ENCODE assay signal across 8 mouse cellular contexts in the genomic region with DNA sequence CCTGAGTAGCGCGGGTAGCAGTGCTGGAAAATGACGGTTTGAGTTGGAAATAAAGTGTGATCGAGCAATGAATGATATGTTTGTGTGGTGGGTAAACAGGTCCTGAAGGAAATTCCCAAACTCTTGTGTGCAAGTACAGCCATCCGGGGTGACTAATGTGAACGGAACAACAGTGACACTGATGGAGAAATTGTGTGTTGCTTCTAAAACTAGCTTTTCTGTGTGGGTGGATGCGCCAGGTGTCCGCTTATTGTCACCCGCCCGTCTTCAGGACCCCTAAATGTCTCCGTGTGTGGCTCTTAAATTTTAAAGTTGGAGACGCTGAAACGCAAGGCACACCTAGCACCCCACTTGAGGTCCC. TPM values are rescaled to one million over a fixed set of nuclear protein-coding genes. Genes with fewer than 3 reads are reported as not detected.
DNase-seq lines count a peak whose midpoint lies in the region; ATAC-seq and TF ChIP-seq lines count a peak whose summit lies in the region.

No protein-coding gene starts in this region.

- no peak for TF ChIP-seq POLR2A in bone marrow macrophage, adult 2 months (IDR thresholded peaks at IDR 0.05; ENCODE audit: borderline replicate concordance, low read depth, low read length)

- no peak for ATAC-seq in kidney, embryonic 15.5 days (replicated peaks; ENCODE audit: low FRiP score)
- ATAC-seq in hindbrain, postnatal 0 days, result no peak
- ATAC-seq in midbrain, embryonic 16.5 days, result no peak

- no peak for TF ChIP-seq CTCF in bone marrow macrophage, adult 2 months (IDR thresholded peaks at IDR 0.05; ENCODE audit: low read depth, low read length)
- peak; percentile 27 for TF ChIP-seq CTCF in hindbrain, postnatal 0 days (IDR thresholded peaks at IDR 0.05; ENCODE audit: low read depth)

- no peaks in the 10 kb centered on the region for H3K9me3 ChIP-seq in kidney, embryonic 15.5 days (replicated peaks)
- H3K9me3 ChIP-seq in hindbrain, postnatal 0 days (ENCODE audit: low read length), result no peaks in the 10 kb centered on the region
- H3K9me3 ChIP-seq in midbrain, embryonic 16.5 days (replicated peaks; ENCODE audit: control insufficient read depth, low read length, poor library complexity, severe bottlenecking), result no peaks in the 10 kb centered on the region

- no peak for DNase-seq in kidney, adult 11 months
- peak; percentile 45 for DNase-seq in hindbrain, postnatal 0 days (ENCODE audit: low spot score)
- no peak for DNase-seq in layer of hippocampus, adult 9-10 months (ENCODE audit: low spot score)
- DNase-seq in right cerebral cortex, postnatal 14 days, result no peak
- DNase-seq in spleen, postnatal 14 days (ENCODE audit: low spot score in 2 of 2), result no peak

- no peaks in the 10 kb centered on the region for H3K27me3 ChIP-seq in kidney, embryonic 15.5 days
- no peaks in the 10 kb centered on the region for H3K27me3 ChIP-seq in hindbrain, postnatal 0 days (ENCODE audit: insufficient read depth, low read length)
- no peaks in the 10 kb centered on the region for H3K27me3 ChIP-seq in midbrain, embryonic 16.5 days (ENCODE audit: control insufficient read depth, insufficient read depth, low read depth, low read length)

- WGBS in kidney, embryonic 15.5 days, result 41% methylated on average over 13 of the region's 13 CpGs
- WGBS in hindbrain, postnatal 0 days, result 53% methylated on average over 13 of the region's 13 CpGs
- 52% methylated on average over 13 of the region's 13 CpGs for WGBS in midbrain, embryonic 16.5 days

- H3K4me1 ChIP-seq in kidney, embryonic 15.5 days, result peaks cover 47% of the 10 kb centered on the region
- H3K4me1 ChIP-seq in bone marrow macrophage, adult 2 months (ENCODE audit: control insufficient read depth, insufficient read depth, low read length), result peaks cover 50% of the 10 kb centered on the region
- peaks cover 22% of the 10 kb centered on the region for H3K4me1 ChIP-seq in hindbrain, postnatal 0 days (ENCODE audit: insufficient read depth, low read length)
- H3K4me1 ChIP-seq in midbrain, embryonic 16.5 days (ENCODE audit: control insufficient read depth, insufficient read depth, low read length), result peaks cover 34% of the 10 kb centered on the region

- peak overlapping the region; percentile 81 for H3K4me2 ChIP-seq in kidney, embryonic 15.5 days
- peak overlapping the region; percentile 69 for H3K4me2 ChIP-seq in hindbrain, postnatal 0 days (ENCODE audit: low read depth, low read length)
- peak overlapping the region; percentile 58 for H3K4me2 ChIP-seq in midbrain, embryonic 16.5 days (ENCODE audit: low read length)

- peaks cover 7% of the 10 kb centered on the region; the same call in 1 of the 2 replicates for H3K36me3 ChIP-seq in kidney, embryonic 15.5 days
- peaks cover 5% of the 10 kb centered on the region; the same call in 1 of the 2 replicates for H3K36me3 ChIP-seq in hindbrain, postnatal 0 days (ENCODE audit: insufficient read depth, low read length)
- no peaks in the 10 kb centered on the region for H3K36me3 ChIP-seq in midbrain, embryonic 16.5 days (ENCODE audit: control insufficient read depth, insufficient read depth, low read length)

- H3K27ac ChIP-seq in kidney, embryonic 15.5 days, result peak overlapping the region; percentile 99
- H3K27ac ChIP-seq in bone marrow macrophage, adult 2 months (ENCODE audit: insufficient read depth, low read depth, low read length), result peak overlapping the region; percentile 94
- H3K27ac ChIP-seq in hindbrain, postnatal 0 days, result peak overlapping the region; percentile 97
- peak overlapping the region; percentile 95 for H3K27ac ChIP-seq in midbrain, embryonic 16.5 days (ENCODE audit: low read length)

- peak overlapping the region; percentile 51 for H3K9ac ChIP-seq in kidney, embryonic 15.5 days
- H3K9ac ChIP-seq in hindbrain, postnatal 0 days (replicated peaks; ENCODE audit: low read length), result peak overlapping the region; percentile 73
- H3K9ac ChIP-seq in midbrain, embryonic 16.5 days (ENCODE audit: low read depth, low read length), result peak overlapping the region; percentile 69

- peak overlapping the region; percentile 91 for H3K4me3 ChIP-seq in kidney, embryonic 15.5 days (replicated peaks)
- peak overlapping the region; percentile 67 for H3K4me3 ChIP-seq in bone marrow macrophage, adult 2 months (ENCODE audit: insufficient read depth, low read length)
- H3K4me3 ChIP-seq in hindbrain, postnatal 0 days (ENCODE audit: low read length), result peak overlapping the region; percentile 64
- peak overlapping the region; percentile 92 for H3K4me3 ChIP-seq in midbrain, embryonic 16.5 days (ENCODE audit: low read depth, low read length)

RNA-seq across cellular contexts. Expression of gene Sec14l1, which starts 0.8 kb away (rescaled TPM):
- 66.5 and 69.0 TPM in 2 replicates for polyA plus RNA-seq in kidney, embryonic 15.5 days (2015; fragmentation: Nextera tagmentation; extraction: Ambion mirVana)
- polyA plus RNA-seq in bone marrow macrophage, adult 2 months (2012; ENCODE audit: insufficient read depth, insufficient read length, missing spikeins), result 122 and 132 TPM in 2 replicates
- 69.1 and 74.1 TPM in 2 replicates for total RNA-seq in hindbrain, postnatal 0 days (2014; rRNA removed)
- 47.0 and 47.3 TPM in 2 replicates for polyA plus RNA-seq in hindbrain, postnatal 0 days (2015; fragmentation: Nextera tagmentation; extraction: Ambion mirVana)
- polyA plus RNA-seq in midbrain, embryonic 16.5 days (2015; fragmentation: Nextera tagmentation; extraction: Ambion mirVana), result 60.7 and 63.4 TPM in 2 replicates
